Mouse (Mus musculus) embryo, embryonic 11.5 days (tissue): ENCODE data around the gene Olfr1009.
A peak's percentile ranks its signal among the peaks of the same experiment; 100 is the strongest.
"Not testable (repeated sequence)": the region's sequence is repeated elsewhere in the genome, so short reads cannot be mapped to it uniquely, and the experiment has no call there.

Experiments used
- DNase-seq: peaks from one replicate; pipeline ENCODE4 v3.0.0-alpha.2; 2012; ENCODE audit warnings: low read depth, low spot score

Olfr1009 gene

GRCm38 (mm10) chr2:85715119-85715518 lies at the start of gene Olfr1009:
Gene Olfr1009 (plus strand): TSS chr2:85715419.
- no peak for DNase-seq

GRCm38 (mm10) chr2:85678667-85679066 lies 36.6 kb upstream of the Olfr1009 start, which contains the start of gene Olfr1006:
Gene Olfr1006 (minus strand): TSS chr2:85678767.
- DNase-seq: no peak

- no peak for DNase-seq
These were observed 26.1 kb upstream of the Olfr1009 start, which contains the start of gene Olfr1008 for GRCm38 (mm10) chr2:85689131-85689530. Gene Olfr1008 (plus strand): TSS chr2:85689431.

- DNase-seq: not testable (repeated sequence)
These were observed 4.5 kb upstream of the Olfr1009 start for GRCm38 (mm10) chr2:85710680-85711079.

GRCm38 (mm10) chr2:85711159-85711558 lies 4.1 kb upstream of the Olfr1009 start:
- no peak for DNase-seq

- peak; percentile 16 for DNase-seq
These were observed 10.6 kb downstream of the Olfr1009 start for GRCm38 (mm10) chr2:85725793-85726192.

GRCm38 (mm10) chr2:85753822-85754221 lies 38.6 kb downstream of the Olfr1009 start:
- no peak for DNase-seq

GRCm38 (mm10) chr2:85762666-85763065 lies 47.4 kb downstream of the Olfr1009 start, which contains the start of gene Olfr1012:
Gene Olfr1012 (minus strand): TSS chr2:85762766.
- no peak for DNase-seq

- DNase-seq: no peak
These were observed 51.6 kb downstream of the Olfr1009 start, which contains the start of gene Olfr1013 for GRCm38 (mm10) chr2:85766798-85767197. Gene Olfr1013 (plus strand): TSS chr2:85767098.

GRCm38 (mm10) chr2:85772413-85772812 lies 57.2 kb downstream of the Olfr1009 start, which contains the start of gene Olfr1014:
Gene Olfr1014 (plus strand): TSS chr2:85772713.
- DNase-seq: no peak
